Comparison of ENCODE assay signal across 28 mouse cellular contexts in genomic region chr3:104253760-104254159, GRCm38 (mm10). TPM values are rescaled to one million over a fixed set of nuclear protein-coding genes. Genes with fewer than 3 reads are reported as not detected.
DNase-seq lines count a peak whose midpoint lies in the region; ATAC-seq and TF ChIP-seq lines count a peak whose summit lies in the region.
"Had no signal": no experiment of that assay in that cellular context is flagged by ENCODE, and none has a peak within 500 bp of the region (broad histone marks: within the 10 kb centered on the region; RNA-seq: fewer than 3 reads in every experiment).

No protein-coding gene starts in this region.

- H3K27ac ChIP-seq in gastrocnemius, adult 2 months, result peak overlapping the region; percentile 16; the same call in 1 of the 2 replicates
- H3K27ac ChIP-seq in heart, embryonic 16.5 days (ENCODE audit: low read length), result peak overlapping the region; percentile 19; the same call in 1 of the 2 replicates
- no peak overlapping the region for H3K27ac ChIP-seq in heart, embryonic 10.5 days
- peak overlapping the region; percentile 39; the same call in 1 of the 2 replicates for H3K27ac ChIP-seq in brown adipose tissue, adult 24 weeks (replicated peaks; ENCODE audit: low read depth, low read length)
- H3K27ac ChIP-seq: embryonic facial prominence, embryonic 12.5 days; hindbrain, embryonic 14.5 days; layer of hippocampus, adult 2 months; liver, embryonic 12.5 days; midbrain, embryonic 12.5 days; neural tube, embryonic 13.5 days; stomach, postnatal 0 days had no signal

- intact Hi-C loops in gastrocnemius, adult 2 months (cut with DNase I), result no loop called here

- no peaks in the 10 kb centered on the region for H3K4me1 ChIP-seq in heart, embryonic 16.5 days (ENCODE audit: control insufficient read depth, insufficient read depth, low read length)
- peaks cover 4% of the 10 kb centered on the region; the same call in 1 of the 2 replicates for H3K4me1 ChIP-seq in heart, embryonic 10.5 days
- no peaks in the 10 kb centered on the region for H3K4me1 ChIP-seq in brown adipose tissue, adult 24 weeks (ENCODE audit: control insufficient read depth, insufficient read depth, insufficient read length, low read length)
- H3K4me1 ChIP-seq: embryonic facial prominence, embryonic 12.5 days; liver, embryonic 12.5 days; midbrain, embryonic 12.5 days; neural tube, embryonic 13.5 days had no signal

- DNase-seq in gastrocnemius, adult 2 months, result no peak
- DNase-seq in gastrocnemius, adult 8-10 months (ENCODE audit: low spot score in 2 of 2), result no peak
- no peak for DNase-seq in heart, embryonic 10.5 days (ENCODE audit: low spot score)
- DNase-seq in kidney, postnatal 14 days, result peak; percentile 8
- DNase-seq in kidney, adult 18-20 months, result no peak
- no peak for DNase-seq in embryo, embryonic 9.5 days (ENCODE audit: extremely low spot score)
- DNase-seq: adrenal gland, postnatal 10 days; cerebellum, adult 11 months; cerebellum, adult 9-10 months; cerebellum, postnatal 36 days; gastrocnemius, postnatal 36 days; left cerebral cortex, postnatal 4 days; liver, postnatal 0 days; right cerebral cortex, postnatal 4 days; thymus, adult 18-20 months; thymus, postnatal 25 days had no signal

- H3K9me3 ChIP-seq in heart, embryonic 16.5 days (replicated peaks; ENCODE audit: control insufficient read depth, low read length), result no peaks in the 10 kb centered on the region
- no peaks in the 10 kb centered on the region for H3K9me3 ChIP-seq in heart, embryonic 10.5 days
- H3K9me3 ChIP-seq: embryonic facial prominence, embryonic 12.5 days; liver, embryonic 12.5 days; midbrain, embryonic 12.5 days; neural tube, embryonic 13.5 days had no signal

- no peak for TF ChIP-seq CTCF in gastrocnemius, adult 2 months (IDR thresholded peaks at IDR 0.05)

- H3K9ac ChIP-seq in heart, embryonic 16.5 days (ENCODE audit: low read length), result no peak overlapping the region
- H3K9ac ChIP-seq: embryonic facial prominence, embryonic 12.5 days; hindbrain, embryonic 14.5 days; liver, embryonic 12.5 days; liver, postnatal 0 days; midbrain, embryonic 12.5 days; neural tube, embryonic 13.5 days had no signal

- H3K4me2 ChIP-seq in heart, embryonic 16.5 days (ENCODE audit: low read depth, low read length), result no peak overlapping the region
- H3K4me2 ChIP-seq: embryonic facial prominence, embryonic 12.5 days; hindbrain, embryonic 14.5 days; liver, embryonic 12.5 days; midbrain, embryonic 12.5 days; neural tube, embryonic 13.5 days had no signal

- H3K27me3 ChIP-seq in heart, embryonic 16.5 days (ENCODE audit: control insufficient read depth, insufficient read depth, low read length), result no peaks in the 10 kb centered on the region
- no peaks in the 10 kb centered on the region for H3K27me3 ChIP-seq in heart, embryonic 10.5 days (ENCODE audit: insufficient read depth, poor library complexity, severe bottlenecking)
- H3K27me3 ChIP-seq: CH12.LX; embryonic facial prominence, embryonic 12.5 days; liver, embryonic 12.5 days; midbrain, embryonic 12.5 days; neural tube, embryonic 13.5 days had no signal

- no peak for ATAC-seq in heart, embryonic 16.5 days (replicated peaks; ENCODE audit: extremely low read depth, insufficient read depth, low FRiP score)
- ATAC-seq: forebrain, embryonic 14.5 days; intestine, postnatal 0 days; liver, embryonic 12.5 days; liver, postnatal 0 days had no signal

- 60% methylated on average over 3 of the region's 3 CpGs for WGBS in heart, embryonic 16.5 days
- WGBS in heart, embryonic 10.5 days, result 54% methylated on average over 3 of the region's 3 CpGs

- no peak overlapping the region for H3K4me3 ChIP-seq in gastrocnemius, adult 2 months
- no peak overlapping the region for H3K4me3 ChIP-seq in heart, embryonic 16.5 days (ENCODE audit: low read length)
- no peak overlapping the region for H3K4me3 ChIP-seq in heart, embryonic 10.5 days
- H3K4me3 ChIP-seq in brown adipose tissue, adult 24 weeks (ENCODE audit: insufficient read depth, low read depth, low read length), result no peak overlapping the region
- H3K4me3 ChIP-seq: embryonic facial prominence, embryonic 12.5 days; layer of hippocampus, adult 2 months; liver, embryonic 12.5 days; midbrain, embryonic 12.5 days; neural tube, embryonic 13.5 days had no signal

- H3K36me3 ChIP-seq in heart, embryonic 16.5 days (ENCODE audit: control insufficient read depth, insufficient read depth), result no peaks in the 10 kb centered on the region
- H3K36me3 ChIP-seq in heart, embryonic 10.5 days, result no peaks in the 10 kb centered on the region
- H3K36me3 ChIP-seq: embryonic facial prominence, embryonic 12.5 days; liver, embryonic 12.5 days; midbrain, embryonic 12.5 days; neural tube, embryonic 13.5 days had no signal

RNA-seq across cellular contexts. Expression of gene Magi3, which starts 33.6 kb away (rescaled TPM):
- 1 to 10 TPM; 1.6 to 2.7 TPM for total RNA-seq in gastrocnemius, adult 2 months (2021)
- 1 to 10 TPM; 1.1 to 2.3 (median 1.6) TPM for total RNA-seq in gastrocnemius, adult 8-10 months (2022)
- polyA plus RNA-seq in heart, embryonic 16.5 days (2015; fragmentation: Nextera tagmentation; extraction: Ambion mirVana), result 9.0 and 10.4 TPM in 2 replicates
- 8.7 and 11.4 TPM in 2 replicates for polyA plus RNA-seq in heart, embryonic 10.5 days (2016; fragmentation: Nextera tagmentation; extraction: Ambion mirVana)
- 4.3 and 4.4 TPM in 2 replicates for polyA plus RNA-seq in brown adipose tissue, adult 24 weeks (2012; ENCODE audit: insufficient read depth, insufficient read length, missing spikeins)
